Mouse (Mus musculus): ENCODE measurements around the gene Exoc3l4. TPM values are rescaled to one million over a fixed set of nuclear protein-coding genes. Genes with fewer than 3 reads are reported as not detected.
A peak's percentile ranks its signal among the peaks of the same experiment; 100 is the strongest.

The Exoc3l4 gene
- polyA plus RNA-seq, 1 experiment from 2014 or later, result 8.9 TPM

- no peak for ATAC-seq (ENCODE audit: insufficient number of reproducible peaks, insufficient read depth, low FRiP score, low TSS enrichment)
- no peak overlapping the region for H3K27ac ChIP-seq
- H3K4me3 ChIP-seq, result peak overlapping the region; percentile 98
- WGBS, result 75% methylated on average over 12 of the region's 12 CpGs
- H3K9me3 ChIP-seq, result no peaks in the 10 kb centered on the region
- no peak overlapping the region for H3K9ac ChIP-seq
- no peaks in the 10 kb centered on the region for H3K36me3 ChIP-seq
- peaks cover 21% of the 10 kb centered on the region for H3K4me1 ChIP-seq
- peak overlapping the region; percentile 94 for H3K4me2 ChIP-seq (replicated peaks)
- no peaks in the 10 kb centered on the region for H3K27me3 ChIP-seq
Measured at GRCm38 (mm10) chr12:111378812-111379211, 38.0 kb upstream of the Exoc3l4 start.

GRCm38 (mm10) chr12:111385883-111386641, 30.8 kb upstream of the Exoc3l4 start:
- Histone ChIP-seq H3K36me3 (no peaks in the 10 kb centered on the region), H3K4me3 (no peak overlapping the region), H3K4me1 (no peaks in the 10 kb centered on the region), H3K9ac (no peak overlapping the region), H3K27ac (no peak overlapping the region), H3K9me3 (no peaks in the 10 kb centered on the region), H3K4me2 (replicated peaks) (no peak overlapping the region), H3K27me3 (no peaks in the 10 kb centered on the region)
- 86% methylated on average over 13 of the region's 13 CpGs for WGBS
- ATAC-seq (ENCODE audit: insufficient number of reproducible peaks, insufficient read depth, low FRiP score, low TSS enrichment), result no peak

GRCm38 (mm10) chr12:111386642-111387120, 30.1 kb upstream of the Exoc3l4 start:
- Histone ChIP-seq H3K36me3 (no peaks in the 10 kb centered on the region), H3K4me2 (replicated peaks) (no peak overlapping the region), H3K27me3 (no peaks in the 10 kb centered on the region), H3K4me1 (no peaks in the 10 kb centered on the region), H3K9me3 (no peaks in the 10 kb centered on the region), H3K9ac (no peak overlapping the region), H3K27ac (no peak overlapping the region), H3K4me3 (no peak overlapping the region)
- 58% methylated on average over 8 of the region's 8 CpGs for WGBS
- ATAC-seq (ENCODE audit: insufficient number of reproducible peaks, insufficient read depth, low FRiP score, low TSS enrichment), result no peak

GRCm38 (mm10) chr12:111387146-111387545, 29.7 kb upstream of the Exoc3l4 start:
- 85% methylated on average over 4 of the region's 4 CpGs for WGBS
- Histone ChIP-seq H3K27me3 (no peaks in the 10 kb centered on the region), H3K27ac (no peak overlapping the region), H3K4me1 (no peaks in the 10 kb centered on the region), H3K4me3 (no peak overlapping the region), H3K9me3 (no peaks in the 10 kb centered on the region), H3K4me2 (replicated peaks) (no peak overlapping the region), H3K9ac (no peak overlapping the region), H3K36me3 (no peaks in the 10 kb centered on the region)
- no peak for ATAC-seq (ENCODE audit: insufficient number of reproducible peaks, insufficient read depth, low FRiP score, low TSS enrichment)

GRCm38 (mm10) chr12:111394008-111394407, 22.8 kb upstream of the Exoc3l4 start:
- no peak overlapping the region for H3K4me3 ChIP-seq
- no peak for ATAC-seq (ENCODE audit: insufficient number of reproducible peaks, insufficient read depth, low FRiP score, low TSS enrichment)
- WGBS, result 80% methylated on average over 6 of the region's 6 CpGs

GRCm38 (mm10) chr12:111396997-111397396, 19.8 kb upstream of the Exoc3l4 start:
- Histone ChIP-seq H3K27me3 (peaks cover 11% of the 10 kb centered on the region; the same call in 1 of the 2 replicates), H3K4me3 (no peak overlapping the region), H3K9me3 (no peaks in the 10 kb centered on the region), H3K9ac (no peak overlapping the region), H3K36me3 (no peaks in the 10 kb centered on the region), H3K4me1 (0 out of 2 replicates have a peak, but pooled peaks cover 5% of the 10 kb centered on the region), H3K27ac (no peak overlapping the region), H3K4me2 (replicated peaks) (no peak overlapping the region)
- ATAC-seq (ENCODE audit: insufficient number of reproducible peaks, insufficient read depth, low FRiP score, low TSS enrichment), result no peak
- 68% methylated on average over 5 of the region's 5 CpGs for WGBS

More at GRCm38 (mm10) chr12:111394008-111394407, 22.8 kb upstream of the Exoc3l4 start:
- Histone ChIP-seq H3K9me3 (no peaks in the 10 kb centered on the region), H3K36me3 (no peaks in the 10 kb centered on the region), H3K27me3 (0 out of 2 replicates have a peak, but pooled peaks cover 8% of the 10 kb centered on the region), H3K4me2 (replicated peaks) (no peak overlapping the region), H3K27ac (no peak overlapping the region), H3K9ac (no peak overlapping the region), H3K4me1 (no peaks in the 10 kb centered on the region)

GRCm38 (mm10) chr12:111401454-111402184, 15.2 kb upstream of the Exoc3l4 start:
- Histone ChIP-seq H3K36me3 (no peaks in the 10 kb centered on the region), H3K9ac (no peak overlapping the region), H3K4me3 (no peak overlapping the region), H3K27ac (no peak overlapping the region), H3K27me3 (peaks cover 25% of the 10 kb centered on the region), H3K4me2 (replicated peaks) (no peak overlapping the region), H3K4me1 (0 out of 2 replicates have a peak, but pooled peaks cover 5% of the 10 kb centered on the region), H3K9me3 (no peaks in the 10 kb centered on the region)
- no peak for ATAC-seq (ENCODE audit: insufficient number of reproducible peaks, insufficient read depth, low FRiP score, low TSS enrichment)
- WGBS, result 24% methylated on average over 15 of the region's 15 CpGs

- H3K36me3 ChIP-seq, result no peaks in the 10 kb centered on the region
- WGBS, result 64% methylated on average over 10 of the region's 10 CpGs
- peaks cover 42% of the 10 kb centered on the region for H3K27me3 ChIP-seq
- H3K9ac ChIP-seq, result no peak overlapping the region
- no peak overlapping the region for H3K27ac ChIP-seq
- no peaks in the 10 kb centered on the region for H3K9me3 ChIP-seq
- no peak overlapping the region for H3K4me3 ChIP-seq
- no peak overlapping the region for H3K4me2 ChIP-seq (replicated peaks)
- 0 out of 2 replicates have a peak, but pooled peaks cover 5% of the 10 kb centered on the region for H3K4me1 ChIP-seq
- ATAC-seq (ENCODE audit: insufficient number of reproducible peaks, insufficient read depth, low FRiP score, low TSS enrichment), result no peak
Measured at GRCm38 (mm10) chr12:111404880-111405279, 11.9 kb upstream of the Exoc3l4 start.

GRCm38 (mm10) chr12:111406622-111407021, 10.2 kb upstream of the Exoc3l4 start, which contains the start of gene Lbhd2:
TSS of gene Lbhd2 (plus strand) at chr12:111406809.
- Histone ChIP-seq H3K4me2 (replicated peaks) (peak within 1 kb of the TSS; percentile 37), H3K27me3 (peaks cover 42% of the 10 kb centered on the region), H3K4me3 (peak within 1 kb of the TSS; percentile 25; the same call in 1 of the 2 replicates), H3K36me3 (no peaks in the 10 kb centered on the region), H3K9ac (no peak within 1 kb of the TSS), H3K27ac (no peak within 1 kb of the TSS), H3K4me1 (0 out of 2 replicates have a peak, but pooled peaks cover 4% of the 10 kb centered on the region), H3K9me3 (no peaks in the 10 kb centered on the region)
- 4% methylated on average over 24 of the region's 24 CpGs for WGBS
- no peak for ATAC-seq (ENCODE audit: insufficient number of reproducible peaks, insufficient read depth, low FRiP score, low TSS enrichment)

- H3K4me2 ChIP-seq (replicated peaks), result no peak overlapping the region
- H3K36me3 ChIP-seq, result no peaks in the 10 kb centered on the region
- H3K27me3 ChIP-seq, result peaks cover 36% of the 10 kb centered on the region
- peaks cover 12% of the 10 kb centered on the region for H3K4me1 ChIP-seq
- H3K27ac ChIP-seq, result no peak overlapping the region
- no peak overlapping the region for H3K9ac ChIP-seq
- ATAC-seq (ENCODE audit: insufficient number of reproducible peaks, insufficient read depth, low FRiP score, low TSS enrichment), result no peak
- H3K4me3 ChIP-seq, result no peak overlapping the region
- H3K9me3 ChIP-seq, result no peaks in the 10 kb centered on the region
- 16% methylated on average over 5 of the region's 5 CpGs for WGBS
Measured at GRCm38 (mm10) chr12:111409583-111409982, 7.2 kb upstream of the Exoc3l4 start.

- WGBS, result 69% methylated on average over 8 of the region's 8 CpGs
- H3K36me3 ChIP-seq, result no peaks in the 10 kb centered on the region
- ATAC-seq (ENCODE audit: insufficient number of reproducible peaks, insufficient read depth, low FRiP score, low TSS enrichment), result no peak
- H3K27ac ChIP-seq, result no peak overlapping the region
- no peaks in the 10 kb centered on the region for H3K9me3 ChIP-seq
- peaks cover 17% of the 10 kb centered on the region for H3K4me1 ChIP-seq
- H3K9ac ChIP-seq, result no peak overlapping the region
- H3K27me3 ChIP-seq, result peaks cover 23% of the 10 kb centered on the region
- H3K4me2 ChIP-seq (replicated peaks), result no peak overlapping the region
- H3K4me3 ChIP-seq, result no peak overlapping the region
Measured at GRCm38 (mm10) chr12:111411631-111412355, 5.0 kb upstream of the Exoc3l4 start.

Data from embryonic facial prominence, embryonic 12.5 days (tissue).